Mouse (Mus musculus) c-Kit-positive CD71-negative TER-119-negative erythroid progenitor cells, embryonic 14.5 days (primary cell): ENCODE measurements around the gene Sgcd.

Experiments
- DNase-seq: peaks from one replicate; pipeline ENCODE4 v3.0.0-alpha.2; 2013; ENCODE audit warnings: low read depth

Gene Sgcd

GRCm38 (mm10) chr11:47132410-47132809 is 856.4 kb downstream of the Sgcd start:
- DNase-seq: no peak

GRCm38 (mm10) chr11:47130432-47130831 is 858.3 kb downstream of the Sgcd start:
- no peak for DNase-seq

GRCm38 (mm10) chr11:47129992-47130391 is 858.8 kb downstream of the Sgcd start:
- DNase-seq: no peak

GRCm38 (mm10) chr11:47129166-47129565 is 859.6 kb downstream of the Sgcd start:
- no peak for DNase-seq

GRCm38 (mm10) chr11:47128331-47128730 is 860.4 kb downstream of the Sgcd start:
- DNase-seq: no peak

GRCm38 (mm10) chr11:47120874-47121273 is 867.9 kb downstream of the Sgcd start:
- DNase-seq: no peak

- DNase-seq: no peak
Observed at GRCm38 (mm10) chr11:47117896-47118295, 870.9 kb downstream of the Sgcd start.

GRCm38 (mm10) chr11:47114366-47114765 is 874.4 kb downstream of the Sgcd start:
- no peak for DNase-seq

- no peak for DNase-seq
Observed at GRCm38 (mm10) chr11:47113081-47113480, 875.7 kb downstream of the Sgcd start.

- DNase-seq: no peak
Observed at GRCm38 (mm10) chr11:47110314-47110713, 878.5 kb downstream of the Sgcd start.

- no peak for DNase-seq
Observed at GRCm38 (mm10) chr11:47107661-47108060, 881.1 kb downstream of the Sgcd start.

- no peak for DNase-seq
Observed at GRCm38 (mm10) chr11:47093296-47093912, 895.4 kb downstream of the Sgcd start.

- no peak for DNase-seq
Observed at GRCm38 (mm10) chr11:47082517-47082916, 906.3 kb downstream of the Sgcd start.

GRCm38 (mm10) chr11:47073538-47073937 is 915.2 kb downstream of the Sgcd start:
- no peak for DNase-seq

GRCm38 (mm10) chr11:47071161-47071560 is 917.6 kb downstream of the Sgcd start:
- DNase-seq: no peak

GRCm38 (mm10) chr11:47069769-47070384 is 918.9 kb downstream of the Sgcd start:
- no peak for DNase-seq

GRCm38 (mm10) chr11:47063690-47064089 is 925.1 kb downstream of the Sgcd start:
- peak; percentile 1 for DNase-seq

- DNase-seq: no peak
Observed at GRCm38 (mm10) chr11:47050390-47050789, 938.4 kb downstream of the Sgcd start.

GRCm38 (mm10) chr11:47049756-47050155 is 939.0 kb downstream of the Sgcd start:
- no peak for DNase-seq

- DNase-seq: peak; percentile 10
Observed at GRCm38 (mm10) chr11:47032318-47032717, 956.5 kb downstream of the Sgcd start.

- no peak for DNase-seq
Observed at GRCm38 (mm10) chr11:47020874-47021273, 967.9 kb downstream of the Sgcd start.

GRCm38 (mm10) chr11:47018139-47018538 is 970.6 kb downstream of the Sgcd start:
- DNase-seq: no peak

- no peak for DNase-seq
Observed at GRCm38 (mm10) chr11:47015683-47016082, 973.1 kb downstream of the Sgcd start.

GRCm38 (mm10) chr11:47014278-47014677 is 974.5 kb downstream of the Sgcd start:
- no peak for DNase-seq
